9 mouse cellular contexts compared by ENCODE assay signal in the genomic region with DNA sequence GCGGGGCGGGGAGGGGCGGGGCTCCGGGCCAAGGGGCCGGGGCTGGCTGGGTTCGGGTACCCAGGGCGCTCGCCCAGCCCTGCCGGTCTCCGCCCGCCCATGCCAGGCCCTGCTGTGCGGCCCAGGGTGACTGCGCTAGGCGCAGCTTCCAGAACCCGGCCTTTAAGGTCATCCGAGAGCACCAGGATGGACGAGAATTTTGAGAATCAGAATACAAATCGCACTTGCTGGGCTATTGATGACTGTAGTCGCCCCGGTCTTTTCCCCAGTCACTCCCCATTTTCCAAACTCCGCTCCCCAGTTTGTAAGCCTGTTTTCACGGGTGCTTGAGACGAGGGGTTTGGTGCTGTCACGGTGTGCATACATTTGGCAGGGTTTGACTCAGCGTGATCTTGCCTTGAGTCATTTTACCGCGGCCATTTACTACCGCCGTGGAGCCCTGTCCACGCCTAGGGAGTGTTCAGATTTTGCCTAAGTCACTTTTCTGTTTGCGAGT. TPM values are rescaled to one million over a fixed set of nuclear protein-coding genes. Genes with fewer than 3 reads are reported as not detected.
DNase-seq lines count a peak whose midpoint lies in the region; ATAC-seq lines count a peak whose summit lies in the region.
"Had no signal": no experiment of that assay in that cellular context is flagged by ENCODE, and none has a peak within 500 bp of the region (broad histone marks: within the 10 kb centered on the region; RNA-seq: fewer than 3 reads in every experiment).

No protein-coding gene starts in this region.

- H3K36me3 ChIP-seq in limb, embryonic 13.5 days, result peaks cover 35% of the 10 kb centered on the region
- H3K36me3 ChIP-seq in neural tube, embryonic 15.5 days, result peaks cover 26% of the 10 kb centered on the region

- peak overlapping the region; percentile 77 for H3K9ac ChIP-seq in limb, embryonic 13.5 days
- H3K9ac ChIP-seq in neural tube, embryonic 15.5 days (replicated peaks), result peak overlapping the region; percentile 82

- ATAC-seq in erythroblast, adult 5-6 weeks (replicated peaks; ENCODE audit: low FRiP score, poor library complexity, severe bottlenecking), result peak; percentile 59
- peak; percentile 92 for ATAC-seq in limb, embryonic 13.5 days (ENCODE audit: low FRiP score, low read depth)
- peak; percentile 91 for ATAC-seq in neural tube, embryonic 15.5 days (ENCODE audit: low FRiP score)

- peak overlapping the region; percentile 77 for H3K27ac ChIP-seq in limb, embryonic 13.5 days
- H3K27ac ChIP-seq in neural tube, embryonic 15.5 days (replicated peaks), result peak overlapping the region; percentile 86

- peak overlapping the region; percentile 72 for H3K4me2 ChIP-seq in limb, embryonic 13.5 days (replicated peaks)
- peak overlapping the region; percentile 67 for H3K4me2 ChIP-seq in neural tube, embryonic 15.5 days

- intact Hi-C loops in left cerebral cortex, postnatal 25 days (cut with DNase I), result loop anchor here (1.0 kb wide), 1 partner anchor 58 kb away; a partner anchor contains a TSS
- intact Hi-C loops in left cerebral cortex, postnatal 4 days (cut with DNase I), result no loop called here

- peak overlapping the region; percentile 79 for H3K4me3 ChIP-seq in limb, embryonic 13.5 days
- peak overlapping the region; percentile 75 for H3K4me3 ChIP-seq in neural tube, embryonic 15.5 days (replicated peaks)

- no peaks in the 10 kb centered on the region for H3K9me3 ChIP-seq in limb, embryonic 13.5 days
- H3K9me3 ChIP-seq in neural tube, embryonic 15.5 days (replicated peaks), result no peaks in the 10 kb centered on the region

- WGBS in limb, embryonic 13.5 days, result under 1% methylated on average over 26 of the region's 31 CpGs
- under 1% methylated on average over 24 of the region's 31 CpGs for WGBS in neural tube, embryonic 15.5 days

- H3K27me3 ChIP-seq in limb, embryonic 13.5 days, result no peaks in the 10 kb centered on the region
- H3K27me3 ChIP-seq in neural tube, embryonic 15.5 days (replicated peaks), result no peaks in the 10 kb centered on the region

- H3K4me1 ChIP-seq in limb, embryonic 13.5 days, result peaks cover 7% of the 10 kb centered on the region
- H3K4me1 ChIP-seq in neural tube, embryonic 15.5 days, result peaks cover 11% of the 10 kb centered on the region

- DNase-seq in left cerebral cortex, postnatal 25 days (ENCODE audit: low spot score in 2 of 2), result peak; percentile 53 to 62
- no peak for DNase-seq in left cerebral cortex, postnatal 4 days
- DNase-seq in R1 (ENCODE audit: low read depth, low spot score), result peak; percentile 33
- no peak for DNase-seq in layer of hippocampus, adult 18-20 months (ENCODE audit: low spot score in 2 of 2)
- no peak for DNase-seq in kidney, adult 8-10 months

RNA-seq across cellular contexts. Expression of a gene that starts 0.5 kb away (rescaled TPM):
- total RNA-seq in left cerebral cortex, postnatal 25 days (2021), result 100 to 1,000 TPM in 1 of 2 experiments, 10 to 100 TPM in 1; 96.8 to 103 TPM
- 100 to 1,000 TPM in 1 of 2 experiments, 10 to 100 TPM in 1; 93.9 to 111 TPM for total RNA-seq in left cerebral cortex, postnatal 4 days (2021)
- 8.6 and 11.9 TPM in 2 replicates for total RNA-seq in erythroblast, adult 5-6 weeks (2015; ENCODE audit: low replicate concordance)
- total RNA-seq in erythroblast, adult 5-6 weeks (2017; ENCODE audit: low replicate concordance), result 6.2 and 10.3 TPM in 2 replicates
- 130 and 142 TPM in 2 replicates for polyA plus RNA-seq in limb, embryonic 13.5 days (2015; fragmentation: Nextera tagmentation; extraction: Ambion mirVana)
- polyA plus RNA-seq in neural tube, embryonic 15.5 days (2015; fragmentation: Nextera tagmentation; extraction: Ambion mirVana), result 141 TPM in 2 replicates
- total RNA-seq in layer of hippocampus, adult 18-20 months (2021), result 100 to 1,000 TPM in 1 of 2 experiments, 10 to 100 TPM in 1; 95.5 to 101 TPM

RNA-seq across cellular contexts. Expression of a gene that starts 9.4 kb away (rescaled TPM):
- total RNA-seq in left cerebral cortex, postnatal 25 days (2021), result not detected
- not detected for total RNA-seq in left cerebral cortex, postnatal 4 days (2021)
- not detected in 2 replicates for total RNA-seq in erythroblast, adult 5-6 weeks (2015; ENCODE audit: low replicate concordance)
- total RNA-seq in erythroblast, adult 5-6 weeks (2017; ENCODE audit: low replicate concordance), result not detected in 2 replicates
- 0.11 TPM in 1 of 2 replicates, not detected in the other for polyA plus RNA-seq in limb, embryonic 13.5 days (2015; fragmentation: Nextera tagmentation; extraction: Ambion mirVana)
- polyA plus RNA-seq in neural tube, embryonic 15.5 days (2015; fragmentation: Nextera tagmentation; extraction: Ambion mirVana), result 0.56 TPM in 1 of 2 replicates, not detected in the other
- not detected for total RNA-seq in layer of hippocampus, adult 18-20 months (2021)
- total RNA-seq: left cerebral cortex, postnatal 36 days had no signal

RNA-seq across cellular contexts. Expression of a gene that starts 34.8 kb away (rescaled TPM):
- total RNA-seq in left cerebral cortex, postnatal 25 days (2021), result not detected
- total RNA-seq in left cerebral cortex, postnatal 4 days (2021), result not detected
- total RNA-seq in erythroblast, adult 5-6 weeks (2015; ENCODE audit: low replicate concordance), result not detected in 2 replicates
- total RNA-seq in erythroblast, adult 5-6 weeks (2017; ENCODE audit: low replicate concordance), result not detected in 2 replicates
- polyA plus RNA-seq in limb, embryonic 13.5 days (2015; fragmentation: Nextera tagmentation; extraction: Ambion mirVana), result not detected in 2 replicates
- not detected in 2 replicates for polyA plus RNA-seq in neural tube, embryonic 15.5 days (2015; fragmentation: Nextera tagmentation; extraction: Ambion mirVana)
- not detected for total RNA-seq in layer of hippocampus, adult 18-20 months (2021)
- total RNA-seq: left cerebral cortex, postnatal 36 days had no signal

RNA-seq across cellular contexts. Expression of a gene that starts 58.1 kb away (rescaled TPM):
- total RNA-seq in left cerebral cortex, postnatal 25 days (2021), result 10 to 100 TPM; 40.2 to 40.4 TPM
- total RNA-seq in left cerebral cortex, postnatal 4 days (2021), result 10 to 100 TPM; 19.7 to 20.5 TPM
- total RNA-seq in erythroblast, adult 5-6 weeks (2015; ENCODE audit: low replicate concordance), result 410 and 442 TPM in 2 replicates
- 412 and 476 TPM in 2 replicates for total RNA-seq in erythroblast, adult 5-6 weeks (2017; ENCODE audit: low replicate concordance)
- polyA plus RNA-seq in limb, embryonic 13.5 days (2015; fragmentation: Nextera tagmentation; extraction: Ambion mirVana), result 20.7 and 20.9 TPM in 2 replicates
- 15.8 and 20.3 TPM in 2 replicates for polyA plus RNA-seq in neural tube, embryonic 15.5 days (2015; fragmentation: Nextera tagmentation; extraction: Ambion mirVana)
- total RNA-seq in layer of hippocampus, adult 18-20 months (2021), result 10 to 100 TPM; 51.6 to 52.7 TPM

Comparison
In these comparisons a context has a peak if more than half of its experiments do, and no peak if none do; other contexts are left out.
1. DNase-seq: peak in left cerebral cortex, postnatal 25 days (2 of 2) and R1 (single experiment); none in left cerebral cortex, postnatal 4 days (single experiment), layer of hippocampus, adult 18-20 months (0 of 2) and kidney, adult 8-10 months (0 of 2).
2. RNA of a gene that starts 0.5 kb away (total RNA-seq): 93.9 to 111 TPM in left cerebral cortex, postnatal 4 days, 96.8 to 103 TPM in left cerebral cortex, postnatal 25 days and 95.5 to 101 TPM in layer of hippocampus, adult 18-20 months; 6.2 to 11.9 TPM in erythroblast, adult 5-6 weeks; every median in the first group is over 4 times any median in the second.
3. Peak in every context shown above with its lines, with median percentiles within 50 percentile points of each other: ATAC-seq.